Mouse (Mus musculus) natural killer cell, adult 2 months (primary cell): Measurements from ENCODE around the gene Shank2.

ENCODE experiments used
- DNase-seq, 2 experiments: peaks; one replicate each; pipeline ENCODE4 v3.0.0; 2022; ENCODE audit warnings: low spot score in 2 of 2

Gene Shank2

DNA sequence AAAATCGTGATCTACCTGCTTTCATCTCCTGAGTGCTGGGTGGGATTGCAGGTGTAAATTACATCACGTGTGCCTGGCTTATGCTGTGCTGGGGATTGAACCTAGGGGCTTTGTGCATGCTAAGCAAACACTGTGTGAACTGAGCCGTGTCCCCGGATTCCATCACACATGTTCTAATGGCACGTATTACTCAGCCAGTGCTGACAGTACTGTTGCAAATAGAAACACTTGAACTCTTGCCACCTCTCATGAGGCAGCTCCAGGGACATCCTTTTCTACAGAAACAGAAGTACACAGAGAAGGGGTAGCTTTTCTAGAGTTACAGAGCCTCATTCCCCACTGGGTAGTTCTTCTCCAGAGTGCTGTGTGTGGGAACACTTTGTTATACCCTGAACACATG, 168.5 kb downstream of the Shank2 start:
- no peak for DNase-seq

- no peak for DNase-seq
Observed at GRCm38 (mm10) chr7:144170686-144171085, 169.0 kb downstream of the Shank2 start.

- no peak for DNase-seq
Observed at GRCm38 (mm10) chr7:144173869-144174268, 172.1 kb downstream of the Shank2 start.

- DNase-seq, result no peak
Observed at GRCm38 (mm10) chr7:144174329-144174728, 172.6 kb downstream of the Shank2 start.

- no peak for DNase-seq
Observed at GRCm38 (mm10) chr7:144175025-144175424, 173.3 kb downstream of the Shank2 start.

DNA sequence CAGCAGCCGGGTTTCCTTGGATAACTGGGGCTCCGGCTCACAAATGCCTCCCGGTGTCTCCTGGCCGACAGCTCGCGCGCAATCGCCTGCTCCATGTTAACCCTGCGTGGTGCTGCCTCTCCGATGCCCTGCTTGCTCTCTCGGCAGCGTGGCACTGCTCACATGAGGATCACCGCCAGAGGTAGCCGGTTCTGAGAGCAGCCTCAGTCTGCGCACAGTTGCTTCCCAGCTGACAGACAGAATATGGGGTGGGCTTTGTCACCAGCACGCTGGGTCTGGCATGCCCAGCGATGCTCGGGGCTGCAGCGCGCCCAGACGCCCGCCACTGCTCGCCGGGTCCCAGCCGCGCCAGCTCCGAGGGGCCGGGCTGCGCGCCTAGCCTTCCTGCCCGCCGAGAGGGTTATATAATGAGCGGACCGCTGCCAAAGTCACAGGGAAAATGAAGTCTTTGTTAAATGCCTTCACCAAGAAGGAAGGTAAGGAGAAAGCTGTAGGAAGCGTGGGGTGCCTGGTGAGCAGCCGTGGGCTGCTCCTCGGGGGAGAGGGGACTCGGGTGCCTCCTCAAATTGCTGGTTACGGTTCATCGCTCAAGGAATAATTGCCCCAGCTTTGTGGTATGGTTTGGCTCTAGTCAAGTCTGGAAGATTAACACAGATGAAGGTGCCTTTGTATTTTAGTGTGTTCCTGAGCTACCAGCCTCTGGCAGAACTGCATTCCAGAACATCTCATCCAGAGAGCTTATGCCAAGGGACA, 173.9 kb downstream of the Shank2 start:
- no peak for DNase-seq

DNA sequence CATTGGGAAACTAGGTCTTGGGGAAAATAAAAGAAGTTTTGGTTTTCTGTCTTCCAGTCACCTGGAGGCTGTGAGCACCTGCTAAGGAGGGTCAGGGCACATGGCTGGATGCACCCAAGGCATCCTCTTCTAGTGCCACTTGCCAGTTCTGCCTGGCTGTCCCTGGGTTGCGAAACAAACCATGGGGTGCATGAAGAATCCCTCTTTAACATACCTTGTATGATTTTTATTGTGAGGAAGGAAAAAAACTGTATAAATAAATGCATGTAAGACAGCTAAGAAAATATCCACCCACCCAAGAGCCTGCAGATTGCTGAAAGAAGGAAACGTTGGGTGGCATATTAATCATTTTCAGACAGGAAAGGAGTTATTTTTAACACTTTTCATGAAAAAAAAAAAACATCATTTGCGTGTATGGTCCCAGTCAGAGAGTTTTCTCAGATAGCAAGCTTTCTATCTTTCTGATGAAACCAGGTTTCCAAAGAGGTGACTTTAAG, 174.6 kb downstream of the Shank2 start:
- DNase-seq, result no peak

GRCm38 (mm10) chr7:144179436-144179835, 177.7 kb downstream of the Shank2 start:
- DNase-seq, result no peak

- DNase-seq, result peak; percentile 5 to 22
Observed at GRCm38 (mm10) chr7:144180885-144181284, 179.2 kb downstream of the Shank2 start.

GRCm38 (mm10) chr7:144187869-144188430, 186.2 kb downstream of the Shank2 start:
- no peak for DNase-seq

DNA sequence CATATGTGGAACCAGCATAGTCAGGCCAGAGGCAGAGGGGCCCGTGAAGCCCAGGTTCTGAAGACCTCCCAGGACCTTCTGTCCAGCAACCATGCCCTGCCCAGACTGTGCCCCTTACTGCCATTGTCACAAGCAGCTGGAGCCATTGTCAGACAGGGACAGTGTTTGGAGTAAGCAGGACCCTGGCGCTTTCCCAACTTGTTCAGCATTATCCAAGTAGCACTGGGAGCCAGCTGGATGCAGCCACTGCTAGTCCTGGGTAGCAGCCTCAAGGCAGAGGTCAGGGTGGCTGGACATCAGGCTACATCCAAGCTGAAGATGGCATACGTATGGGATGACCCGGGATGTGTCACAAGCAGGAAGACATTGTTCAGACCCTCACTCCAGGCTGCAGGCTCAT, 187.7 kb downstream of the Shank2 start:
- no peak for DNase-seq

GRCm38 (mm10) chr7:144198491-144198890, 196.8 kb downstream of the Shank2 start:
- DNase-seq, result no peak

- no peak for DNase-seq
Observed at GRCm38 (mm10) chr7:144202017-144202682, 200.4 kb downstream of the Shank2 start.

- no peak for DNase-seq
Observed at GRCm38 (mm10) chr7:144204290-144204689, 202.6 kb downstream of the Shank2 start.

DNA sequence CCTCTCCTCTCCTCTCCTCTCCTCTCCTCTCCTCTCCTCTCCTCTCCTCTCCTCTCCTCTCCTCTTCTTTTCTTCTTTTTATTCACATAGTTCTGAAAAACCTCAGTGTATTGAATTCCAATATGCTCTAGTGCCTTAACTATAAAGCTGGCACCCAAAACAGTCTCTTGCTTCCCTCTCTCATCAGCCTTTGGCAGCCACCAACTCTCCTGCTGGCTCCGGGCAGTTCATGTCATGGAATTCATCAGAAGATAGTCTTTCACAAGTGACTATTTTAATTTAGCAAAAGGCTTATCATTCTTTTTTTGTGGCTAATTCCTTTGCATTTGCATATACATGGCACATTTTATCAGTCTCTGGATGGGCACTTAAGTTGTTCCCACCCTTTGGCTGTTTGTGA, 203.4 kb downstream of the Shank2 start:
- no peak for DNase-seq

- DNase-seq, result no peak
Observed at GRCm38 (mm10) chr7:144205837-144206236, 204.1 kb downstream of the Shank2 start.

DNA sequence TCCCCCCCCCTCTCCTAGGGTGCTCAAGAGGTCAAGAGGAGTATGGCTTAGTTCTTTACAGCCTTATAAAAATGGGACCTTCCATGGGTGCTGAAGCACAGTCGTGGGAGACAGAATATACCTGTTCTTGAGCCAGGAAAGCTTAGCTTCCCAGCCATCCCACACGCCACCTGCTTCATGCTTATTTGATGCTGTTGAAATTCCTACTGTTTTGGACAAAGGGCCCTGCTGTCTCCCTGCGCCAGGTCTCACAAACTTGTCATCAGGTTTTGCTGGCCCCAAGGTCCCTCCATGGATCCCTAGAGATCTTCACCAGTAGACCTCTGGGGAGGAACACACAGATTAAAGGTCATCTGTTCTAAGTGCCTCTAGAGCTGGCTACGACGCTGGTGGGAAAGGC, 204.5 kb downstream of the Shank2 start:
- no peak for DNase-seq

GRCm38 (mm10) chr7:144207100-144207499, 205.4 kb downstream of the Shank2 start:
- DNase-seq, result no peak

DNA sequence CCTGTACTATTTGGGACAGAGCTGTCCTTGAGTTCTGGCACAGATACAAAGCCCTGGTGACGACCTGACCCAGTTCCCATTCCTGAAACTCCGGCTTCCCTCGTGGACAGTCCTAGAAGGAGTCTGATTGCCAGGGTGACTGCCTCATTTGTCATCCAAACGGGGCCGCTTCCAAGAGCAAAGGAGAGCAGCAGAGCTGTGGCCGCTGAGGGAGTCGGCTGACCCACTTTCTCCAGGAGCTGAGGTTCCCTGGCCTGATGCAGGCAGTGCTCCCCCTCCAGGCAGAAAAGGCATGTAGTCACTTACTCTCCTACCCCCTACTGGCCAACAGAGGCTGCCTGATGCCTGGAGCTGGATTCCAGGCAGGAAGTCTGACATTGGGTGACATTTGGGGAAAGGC, 206.1 kb downstream of the Shank2 start:
- no peak for DNase-seq

DNA sequence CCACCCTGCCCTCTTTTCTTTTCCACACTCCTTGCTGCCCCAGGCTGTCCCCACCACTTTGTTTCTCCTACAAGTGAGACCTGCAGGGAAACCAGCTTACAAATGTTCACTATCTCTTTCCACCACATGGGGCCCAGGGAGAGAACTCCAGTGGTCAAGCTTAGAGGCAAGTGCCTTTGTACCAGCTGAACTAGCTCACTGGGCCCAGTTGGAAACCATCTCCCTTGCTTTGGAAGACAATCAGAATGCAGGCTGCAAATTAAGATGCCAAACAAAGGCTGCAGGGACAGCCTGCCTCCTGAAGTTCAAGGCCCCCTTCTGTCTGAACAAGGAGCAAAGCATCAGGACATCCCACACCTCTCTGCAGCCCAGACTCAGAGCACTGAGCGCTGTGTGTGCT, 206.9 kb downstream of the Shank2 start:
- no peak for DNase-seq

DNA sequence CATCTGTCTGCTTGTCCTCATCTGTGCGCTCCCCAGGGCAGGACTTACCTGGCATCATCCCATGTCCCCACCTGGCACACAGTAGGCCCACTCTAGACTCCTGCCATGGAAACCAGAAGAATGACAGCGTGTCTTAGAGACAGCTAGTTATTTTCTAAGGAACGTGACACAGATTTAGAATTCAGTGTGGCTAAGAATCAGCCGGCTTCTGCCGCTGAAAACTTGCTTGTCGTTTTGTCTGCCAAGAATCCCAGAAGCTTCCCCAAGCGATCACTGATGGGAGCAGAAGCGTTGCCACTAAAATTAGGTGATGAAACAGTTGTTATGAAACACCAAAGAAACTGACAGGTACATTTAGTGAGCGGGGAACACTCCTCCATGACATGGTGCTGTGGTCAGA, 208.8 kb downstream of the Shank2 start:
- no peak for DNase-seq

DNA sequence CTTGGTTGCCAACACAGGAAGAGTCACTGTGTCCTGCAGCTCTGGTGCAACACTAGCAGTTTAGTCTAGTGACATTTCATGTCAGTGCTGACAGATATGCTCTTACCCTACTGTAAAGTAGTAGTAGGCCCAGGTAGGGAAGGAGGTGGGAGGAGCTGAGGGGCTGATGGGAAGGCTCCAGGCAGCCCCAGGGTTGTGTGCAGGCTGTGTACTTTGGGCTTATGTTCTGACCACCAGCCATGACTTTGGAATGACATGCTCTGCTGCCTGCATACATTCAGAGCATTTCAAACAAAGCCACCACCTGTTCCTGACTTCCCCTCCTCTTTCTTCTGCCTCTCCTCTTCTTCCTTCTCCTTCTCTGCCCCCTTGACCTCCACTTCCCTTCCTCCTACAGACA, 211.0 kb downstream of the Shank2 start:
- DNase-seq, result no peak

GRCm38 (mm10) chr7:144217192-144217591, 215.5 kb downstream of the Shank2 start:
- DNase-seq, result peak in 1 of 2 experiments; percentile 20
